Mouse (Mus musculus): ENCODE measurements around the gene Efna4. TPM values are rescaled to one million over a fixed set of nuclear protein-coding genes. Genes with fewer than 3 reads are reported as not detected.

Gene Efna4
- polyA plus RNA-seq, 1 experiment from 2014 or later, result 53.2 TPM

- WGBS, result 87% methylated on average over 31 of the region's 31 CpGs
- peaks cover 15% of the 10 kb centered on the region for H3K4me1 ChIP-seq (replicated peaks)
- no peak overlapping the region for H3K27ac ChIP-seq
- H3K36me3 ChIP-seq, result no peaks in the 10 kb centered on the region
- no peaks in the 10 kb centered on the region for H3K9me3 ChIP-seq
- H3K4me3 ChIP-seq (replicated peaks), result no peak overlapping the region
- H3K4me2 ChIP-seq, result no peak overlapping the region
- no peaks in the 10 kb centered on the region for H3K27me3 ChIP-seq
- no peak overlapping the region for H3K9ac ChIP-seq (replicated peaks)
- ATAC-seq (ENCODE audit: insufficient number of reproducible peaks, insufficient read depth, low FRiP score, low TSS enrichment, low read depth), result no peak
Measured at GRCm38 (mm10) chr3:89379388-89380131, 41.7 kb upstream of the Efna4 start.

- Histone ChIP-seq H3K27me3 (no peaks in the 10 kb centered on the region), H3K9ac (replicated peaks) (peak overlapping the region; percentile 76), H3K36me3 (no peaks in the 10 kb centered on the region), H3K4me2 (peak overlapping the region; percentile 80), H3K27ac (peak overlapping the region; percentile 75), H3K9me3 (no peaks in the 10 kb centered on the region), H3K4me1 (replicated peaks) (peaks cover 14% of the 10 kb centered on the region), H3K4me3 (replicated peaks) (peak overlapping the region; percentile 60)
- under 1% methylated on average over 26 of the region's 29 CpGs for WGBS
- peak; percentile 82 for ATAC-seq (ENCODE audit: insufficient number of reproducible peaks, insufficient read depth, low FRiP score, low TSS enrichment, low read depth)
Measured at GRCm38 (mm10) chr3:89378394-89379067, 40.7 kb upstream of the Efna4 start.

DNA sequence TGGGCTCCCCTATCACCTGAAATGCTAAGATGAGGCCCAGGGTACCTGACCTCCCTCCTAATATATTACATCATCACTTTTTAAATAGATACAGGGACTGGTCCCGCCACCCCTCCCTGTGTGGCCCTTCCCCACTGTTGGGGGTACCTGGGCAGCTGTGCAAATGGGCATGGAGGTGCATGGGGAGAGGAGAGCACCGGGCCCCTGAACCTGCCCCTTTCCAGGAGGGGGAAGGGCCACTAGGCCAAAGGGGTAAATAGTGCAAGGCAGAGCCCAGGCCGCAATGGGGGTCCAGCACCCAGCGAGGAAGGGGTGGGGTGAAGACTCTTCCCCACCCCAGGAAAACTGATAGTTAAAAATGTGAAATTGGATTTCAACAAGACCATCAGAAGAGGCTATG lies 40.0 kb upstream of the Efna4 start:
- Histone ChIP-seq H3K4me2 (peak overlapping the region; percentile 80), H3K4me1 (replicated peaks) (peaks cover 17% of the 10 kb centered on the region), H3K4me3 (replicated peaks) (peak overlapping the region; percentile 60), H3K9ac (replicated peaks) (peak overlapping the region; percentile 76; the same call in 1 of the 2 replicates), H3K9me3 (no peaks in the 10 kb centered on the region), H3K27me3 (no peaks in the 10 kb centered on the region), H3K27ac (peak overlapping the region; percentile 75), H3K36me3 (no peaks in the 10 kb centered on the region)
- WGBS, result 69% methylated on average over 4 of the region's 4 CpGs
- peak; percentile 23; the same call in 1 of the 2 replicates for ATAC-seq (ENCODE audit: insufficient number of reproducible peaks, insufficient read depth, low FRiP score, low TSS enrichment, low read depth)

DNA sequence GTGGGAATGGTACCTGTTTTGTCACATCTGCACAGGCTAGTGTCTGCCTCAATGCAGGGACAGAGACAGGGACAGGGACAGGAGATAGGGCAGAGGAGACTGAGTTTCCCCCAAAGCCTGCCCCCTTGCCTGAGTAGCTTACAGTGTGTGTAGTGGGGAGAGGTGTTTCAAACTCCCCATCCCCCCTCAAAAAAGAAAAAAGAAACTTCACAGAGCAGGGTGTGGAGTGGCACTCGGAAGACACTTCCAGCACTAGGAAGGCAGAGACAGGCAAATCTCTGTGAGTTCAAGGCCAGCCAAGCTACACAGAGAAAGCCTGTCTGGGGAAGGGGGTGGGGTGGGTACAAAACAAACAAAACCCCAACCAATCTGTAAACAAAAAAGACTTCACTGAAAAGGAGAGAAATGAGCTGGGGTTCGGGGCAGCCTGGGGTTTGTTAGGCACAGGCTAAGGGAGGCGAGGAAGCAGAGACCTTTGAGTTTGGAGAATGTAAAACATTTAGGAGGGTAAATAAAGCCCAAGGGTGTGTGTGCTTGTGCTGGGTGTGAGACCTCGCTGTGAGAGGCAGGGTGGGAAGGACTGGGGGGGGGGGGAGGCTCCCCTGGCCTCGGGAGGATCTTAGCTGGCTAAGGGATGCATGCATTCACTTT lies 35.9 kb upstream of the Efna4 start:
- Histone ChIP-seq H3K27me3 (no peaks in the 10 kb centered on the region), H3K36me3 (no peaks in the 10 kb centered on the region), H3K9me3 (no peaks in the 10 kb centered on the region), H3K4me3 (replicated peaks) (no peak overlapping the region), H3K9ac (replicated peaks) (no peak overlapping the region), H3K4me2 (no peak overlapping the region), H3K27ac (no peak overlapping the region), H3K4me1 (replicated peaks) (peaks cover 14% of the 10 kb centered on the region)
- ATAC-seq (ENCODE audit: insufficient number of reproducible peaks, insufficient read depth, low FRiP score, low TSS enrichment, low read depth), result no peak
- 42% methylated on average over 5 of the region's 5 CpGs for WGBS

DNA sequence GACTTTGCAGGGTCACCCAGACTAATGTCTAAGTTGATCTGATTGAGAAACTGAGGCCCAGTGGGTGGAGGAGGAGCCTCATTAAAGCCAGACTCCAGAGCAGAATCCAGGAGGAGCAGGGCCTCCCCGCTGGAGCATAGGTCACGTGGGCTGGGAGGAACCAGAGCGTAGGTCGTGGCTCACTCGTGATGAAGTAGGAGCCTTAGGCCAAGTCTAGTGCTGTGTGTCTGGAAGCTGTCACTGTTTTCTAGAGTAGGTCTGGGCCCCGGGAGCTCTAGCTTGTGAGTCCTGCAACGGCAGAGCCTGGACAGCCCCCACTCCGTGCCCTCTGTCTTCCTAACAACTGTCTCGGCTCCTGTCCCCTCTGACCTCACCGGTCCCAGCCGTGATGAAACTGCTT lies 29.5 kb upstream of the Efna4 start:
- Histone ChIP-seq H3K9me3 (no peaks in the 10 kb centered on the region), H3K4me1 (replicated peaks) (peaks cover 6% of the 10 kb centered on the region), H3K9ac (replicated peaks) (no peak overlapping the region), H3K36me3 (no peaks in the 10 kb centered on the region), H3K4me2 (no peak overlapping the region), H3K27ac (no peak overlapping the region), H3K4me3 (replicated peaks) (no peak overlapping the region), H3K27me3 (0 out of 2 replicates have a peak, but pooled peaks cover 4% of the 10 kb centered on the region)
- WGBS, result 48% methylated on average over 11 of the region's 11 CpGs
- ATAC-seq (ENCODE audit: insufficient number of reproducible peaks, insufficient read depth, low FRiP score, low TSS enrichment, low read depth), result no peak

DNA sequence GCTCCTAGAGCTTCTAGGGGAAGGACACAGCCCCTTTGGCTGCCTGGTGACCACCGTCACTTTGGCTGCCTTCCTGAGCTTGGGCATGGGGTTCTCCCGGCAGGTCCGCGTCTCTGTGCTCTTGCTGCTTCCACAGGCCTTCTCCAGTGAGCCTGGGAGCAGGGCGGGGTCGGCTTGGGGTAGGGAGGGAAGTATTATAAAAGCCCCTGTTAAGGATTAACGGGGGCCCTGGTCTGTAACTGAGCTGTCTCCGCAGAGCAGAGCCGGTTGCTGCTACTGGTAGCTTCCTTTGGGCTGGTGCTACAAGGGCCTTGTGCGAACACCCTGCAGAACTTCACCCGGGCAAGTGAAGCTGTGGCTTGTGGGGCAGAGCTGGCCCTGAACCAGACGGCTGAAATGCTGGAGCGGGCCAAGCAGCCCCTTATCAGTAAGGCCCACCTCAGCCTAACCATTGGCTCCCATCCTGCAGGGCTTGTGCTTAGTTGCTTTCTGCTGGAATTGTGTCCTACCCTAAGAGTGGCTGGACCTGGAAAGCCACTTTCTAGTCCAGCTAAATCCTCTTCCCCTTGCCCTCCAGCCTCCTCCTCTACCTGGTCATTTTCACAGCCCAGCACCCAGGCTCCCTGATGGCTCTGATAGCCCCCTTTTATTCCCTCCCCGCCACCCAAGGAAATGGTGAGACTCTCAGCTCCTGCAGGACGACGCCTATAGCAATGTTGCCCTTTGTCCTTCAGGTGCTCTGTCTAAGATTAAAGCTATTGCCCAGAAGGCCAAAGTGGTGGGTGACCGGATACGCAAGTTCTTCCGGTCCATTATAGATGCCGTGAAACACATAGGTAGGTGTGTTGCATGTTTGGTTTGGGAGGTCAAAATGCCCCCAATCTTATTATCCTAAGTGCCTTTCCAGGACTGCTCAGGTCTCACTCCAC lies 27.9 kb upstream of the Efna4 start:
- Histone ChIP-seq H3K36me3 (no peaks in the 10 kb centered on the region), H3K4me1 (replicated peaks) (peaks cover 8% of the 10 kb centered on the region), H3K4me2 (no peak overlapping the region), H3K27me3 (0 out of 2 replicates have a peak, but pooled peaks cover 4% of the 10 kb centered on the region), H3K9me3 (no peaks in the 10 kb centered on the region), H3K27ac (no peak overlapping the region), H3K4me3 (replicated peaks) (no peak overlapping the region), H3K9ac (replicated peaks) (0 out of 2 replicates have a peak overlapping the region, but pooled peaks have one; percentile 27)
- 61% methylated on average over 20 of the region's 20 CpGs for whole genome bisulfite sequencing
- no peak for ATAC-seq (ENCODE audit: insufficient number of reproducible peaks, insufficient read depth, low FRiP score, low TSS enrichment, low read depth)

DNA sequence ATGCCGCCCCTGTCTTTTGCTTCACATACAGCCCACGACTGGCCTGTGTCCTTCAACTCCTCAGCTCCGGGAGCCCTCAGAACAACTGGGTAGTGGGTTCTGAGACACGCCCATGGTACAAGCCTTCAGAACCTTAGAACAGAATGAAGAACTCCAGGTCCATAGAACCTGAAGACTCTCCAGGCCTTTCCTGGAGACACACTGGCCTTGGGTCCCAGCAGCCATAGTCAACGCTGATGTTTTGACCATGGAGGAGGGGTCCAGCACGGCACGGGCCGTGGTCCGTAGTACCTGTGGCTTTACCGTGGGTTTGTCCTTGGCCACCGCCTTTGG lies 27.3 kb upstream of the Efna4 start, which contains the start of gene Dcst1:
TSS of gene Dcst1 (minus strand) at position 101 of the 333 bp plus-strand sequence.
- no peak within 1 kb of the TSS for H3K4me3 ChIP-seq (replicated peaks)
- 0 out of 2 replicates have a peak within 1 kb of the TSS, but pooled peaks have one; percentile 27 for H3K9ac ChIP-seq (replicated peaks)
- H3K27me3 ChIP-seq, result 0 out of 2 replicates have a peak, but pooled peaks cover 4% of the 10 kb centered on the region
- no peak within 1 kb of the TSS for H3K27ac ChIP-seq
- no peak within 1 kb of the TSS for H3K4me2 ChIP-seq
- H3K9me3 ChIP-seq, result no peaks in the 10 kb centered on the region
- WGBS, result 92% methylated on average over 11 of the region's 11 CpGs
- H3K36me3 ChIP-seq, result no peaks in the 10 kb centered on the region
- ATAC-seq (ENCODE audit: insufficient number of reproducible peaks, insufficient read depth, low FRiP score, low TSS enrichment, low read depth), result no peak
- peaks cover 8% of the 10 kb centered on the region for H3K4me1 ChIP-seq (replicated peaks)

- 0 out of 2 replicates have a peak, but pooled peaks cover 4% of the 10 kb centered on the region for H3K27me3 ChIP-seq
- no peak overlapping the region for H3K4me2 ChIP-seq
- H3K36me3 ChIP-seq, result no peaks in the 10 kb centered on the region
- WGBS, result 71% methylated on average over 8 of the region's 8 CpGs
- H3K9me3 ChIP-seq, result no peaks in the 10 kb centered on the region
- no peak overlapping the region for H3K9ac ChIP-seq (replicated peaks)
- H3K4me3 ChIP-seq (replicated peaks), result no peak overlapping the region
- H3K4me1 ChIP-seq (replicated peaks), result peaks cover 8% of the 10 kb centered on the region
- ATAC-seq (ENCODE audit: insufficient number of reproducible peaks, insufficient read depth, low FRiP score, low TSS enrichment, low read depth), result no peak
- H3K27ac ChIP-seq, result no peak overlapping the region
Measured at GRCm38 (mm10) chr3:89364631-89365030, 26.8 kb upstream of the Efna4 start.

DNA sequence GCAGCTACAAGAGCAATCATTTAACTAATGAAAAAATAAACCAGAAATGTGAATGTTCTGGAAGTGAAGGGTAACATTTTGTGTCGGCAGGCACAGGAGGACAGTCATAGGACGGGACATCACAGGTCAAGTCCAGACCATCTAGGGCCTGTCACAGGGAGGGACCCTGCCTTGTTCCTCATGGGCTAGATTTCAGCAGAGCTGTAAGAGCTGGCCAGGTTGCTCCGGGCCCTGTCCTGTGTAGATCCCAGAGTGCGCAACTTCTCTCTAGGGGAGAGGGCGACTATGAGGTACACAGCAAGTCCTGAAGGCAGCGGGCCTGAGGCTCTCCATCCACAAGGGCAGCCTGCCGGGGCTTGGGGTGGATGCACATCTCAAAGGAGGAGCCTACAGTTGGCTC lies 23.8 kb upstream of the Efna4 start, which contains the start of gene Dcst2:
TSS of gene Dcst2 (plus strand) at position 301 of the 400 bp plus-strand sequence.
- Histone ChIP-seq H3K27ac (no peak within 1 kb of the TSS), H3K27me3 (peaks cover 16% of the 10 kb centered on the region; the same call in 1 of the 2 replicates), H3K4me2 (no peak within 1 kb of the TSS), H3K4me1 (replicated peaks) (peaks cover 4% of the 10 kb centered on the region; the same call in 1 of the 2 replicates), H3K36me3 (no peaks in the 10 kb centered on the region), H3K9ac (replicated peaks) (no peak within 1 kb of the TSS), H3K4me3 (replicated peaks) (no peak within 1 kb of the TSS), H3K9me3 (no peaks in the 10 kb centered on the region)
- ATAC-seq (ENCODE audit: insufficient number of reproducible peaks, insufficient read depth, low FRiP score, low TSS enrichment, low read depth), result no peak
- 84% methylated on average over 7 of the region's 7 CpGs for WGBS

- H3K4me2 ChIP-seq, result no peak overlapping the region
- ATAC-seq (ENCODE audit: insufficient number of reproducible peaks, insufficient read depth, low FRiP score, low TSS enrichment, low read depth), result no peak
- no peak overlapping the region for H3K27ac ChIP-seq
- H3K4me3 ChIP-seq (replicated peaks), result no peak overlapping the region
- H3K9ac ChIP-seq (replicated peaks), result no peak overlapping the region
- WGBS, result 82% methylated on average over 3 of the region's 3 CpGs
- H3K36me3 ChIP-seq, result no peaks in the 10 kb centered on the region
- H3K4me1 ChIP-seq (replicated peaks), result peaks cover 4% of the 10 kb centered on the region; the same call in 1 of the 2 replicates
- H3K27me3 ChIP-seq, result peaks cover 13% of the 10 kb centered on the region; the same call in 1 of the 2 replicates
- H3K9me3 ChIP-seq, result no peaks in the 10 kb centered on the region
Measured at GRCm38 (mm10) chr3:89360237-89360636, 22.4 kb upstream of the Efna4 start.

Data from limb, embryonic 12.5 days (tissue).